Mouse (Mus musculus) liver, embryonic 11.5 days (tissue): ENCODE results near the gene Tmtc1. TPM values are rescaled to one million over a fixed set of nuclear protein-coding genes. Genes with fewer than 3 reads are reported as not detected.

Experiments used
- ATAC-seq: fragments of 200-750 bp; cut with Nextera tagmentation; replicated peaks from 2 replicates; pipeline ENCODE4 v1.8.0; 2017; ENCODE audit warnings: moderate number of reproducible peaks, mild to moderate bottlenecking, moderate TSS enrichment, moderate library complexity; ENCODE audit not compliant: low FRiP score
- DNase-seq: peaks from one replicate; pipeline ENCODE4 v3.0.0-alpha.2; 2017; ENCODE audit warnings: low spot score
- H3K27ac ChIP-seq: fragments of 300-500 bp; sonication (generic); 2 replicates; pipeline ENCODE4 v1.5.1; 2014; ENCODE audit warnings: mild to moderate bottlenecking, low read depth, low read length, control low read depth
- H3K27me3 ChIP-seq: fragments of 300-500 bp; sonication (generic); replicated peaks from 2 replicates; pipeline ENCODE4 v1.6.1; 2014; ENCODE audit warnings: low read length, mixed read lengths; ENCODE audit not compliant: control insufficient read depth, insufficient read depth
- H3K36me3 ChIP-seq: fragments of 300-500 bp; sonication (generic); 2 replicates; pipeline ENCODE4 v1.6.1; 2014; ENCODE audit warnings: mild to moderate bottlenecking, low read length, moderate library complexity, mixed read lengths; ENCODE audit not compliant: control insufficient read depth, insufficient read depth
- H3K4me1 ChIP-seq: fragments of 300-500 bp; sonication (generic); replicated peaks from 2 replicates; pipeline ENCODE4 v1.6.1; 2014; ENCODE audit warnings: low read length, mixed read lengths; ENCODE audit not compliant: control insufficient read depth, insufficient read depth
- H3K4me2 ChIP-seq: fragments of 300-500 bp; sonication (generic); 2 replicates; pipeline ENCODE4 v1.6.1; 2014; ENCODE audit warnings: mild to moderate bottlenecking, control low read depth, moderate library complexity
- H3K4me3 ChIP-seq: fragments of 300-500 bp; sonication (generic); 2 replicates; pipeline ENCODE4 v1.5.1; 2014; ENCODE audit warnings: low read depth, low read length, control low read depth
- H3K9ac ChIP-seq: fragments of 300-500 bp; sonication (generic); 2 replicates; pipeline ENCODE4 v1.6.1; 2014; ENCODE audit warnings: low read depth, low read length, control low read depth
- H3K9me3 ChIP-seq: fragments of 300-500 bp; sonication (generic); 2 replicates; pipeline ENCODE4 v1.6.1; 2016; ENCODE audit warnings: low read length, inconsistent platforms, mixed read lengths; ENCODE audit not compliant: control insufficient read depth
- WGBS: fragments of 180-500 bp; shearing (Covaris S2); extraction: QIAGEN DNeasy Blood & Tissue Kit; methylation state at CpG from one replicate; pipeline ENCODE4 v1.1.7; 2014; 5-methylcytosine and 5-hydroxymethylcytosine counted together
- polyA plus RNA-seq: library from polyadenylated mRNA; unstranded; fragments of >200 nt; fragmentation: Nextera tagmentation; extraction: Ambion mirVana; gene quantifications from 2 replicates; pipeline ENCODE4 v1.2.1, GENCODE M21; 2014

The Tmtc1 gene
- polyA plus RNA-seq, 1 experiment from 2014 or later: 0.58 TPM

- H3K27ac ChIP-seq: no peak overlapping the region
- H3K4me2 ChIP-seq: no peak overlapping the region
- no peak overlapping the region for H3K4me3 ChIP-seq
- WGBS: 73% methylated on average over 2 of the region's 2 CpGs
- DNase-seq (no peak), ATAC-seq (no peak)
- no peaks in the 10 kb centered on the region for H3K9me3 ChIP-seq
- no peaks in the 10 kb centered on the region for H3K27me3 ChIP-seq
- H3K4me1 ChIP-seq: no peaks in the 10 kb centered on the region
- H3K9ac ChIP-seq: no peak overlapping the region
- no peaks in the 10 kb centered on the region for H3K36me3 ChIP-seq
Observed at GRCm38 (mm10) chr6:148406792-148407490, 37.2 kb downstream of the Tmtc1 start.

- Histone ChIP-seq H3K36me3 (no peaks in the 10 kb centered on the region), H3K4me2 (no peak overlapping the region), H3K27ac (no peak overlapping the region), H3K4me3 (no peak overlapping the region), H3K27me3 (no peaks in the 10 kb centered on the region), H3K4me1 (no peaks in the 10 kb centered on the region), H3K9ac (no peak overlapping the region), H3K9me3 (no peaks in the 10 kb centered on the region)
- DNase-seq: no peak
- WGBS: 64% methylated on average over 2 of the region's 2 CpGs
- no peak for ATAC-seq
Observed at GRCm38 (mm10) chr6:148405599-148405998, 38.6 kb downstream of the Tmtc1 start.

- H3K27me3 ChIP-seq: no peaks in the 10 kb centered on the region
- no peak overlapping the region for H3K4me2 ChIP-seq
- H3K9ac ChIP-seq: no peak overlapping the region
- H3K36me3 ChIP-seq: no peaks in the 10 kb centered on the region
- no peak overlapping the region for H3K4me3 ChIP-seq
- DNase-seq: no peak
- ATAC-seq: no peak
- WGBS: 36% methylated on average over 1 of the region's 1 CpGs
- H3K4me1 ChIP-seq: no peaks in the 10 kb centered on the region
- no peak overlapping the region for H3K27ac ChIP-seq
- no peaks in the 10 kb centered on the region for H3K9me3 ChIP-seq
Observed at GRCm38 (mm10) chr6:148404500-148404899, 39.7 kb downstream of the Tmtc1 start.

- ATAC-seq: no peak
- Histone ChIP-seq H3K4me2 (no peak overlapping the region), H3K36me3 (no peaks in the 10 kb centered on the region), H3K27ac (no peak overlapping the region), H3K4me3 (no peak overlapping the region), H3K9me3 (no peaks in the 10 kb centered on the region), H3K27me3 (no peaks in the 10 kb centered on the region), H3K9ac (no peak overlapping the region), H3K4me1 (no peaks in the 10 kb centered on the region)
- DNase-seq: no peak
- 71% methylated on average over 3 of the region's 3 CpGs for WGBS
Observed at GRCm38 (mm10) chr6:148403761-148404160, 40.4 kb downstream of the Tmtc1 start.

DNA sequence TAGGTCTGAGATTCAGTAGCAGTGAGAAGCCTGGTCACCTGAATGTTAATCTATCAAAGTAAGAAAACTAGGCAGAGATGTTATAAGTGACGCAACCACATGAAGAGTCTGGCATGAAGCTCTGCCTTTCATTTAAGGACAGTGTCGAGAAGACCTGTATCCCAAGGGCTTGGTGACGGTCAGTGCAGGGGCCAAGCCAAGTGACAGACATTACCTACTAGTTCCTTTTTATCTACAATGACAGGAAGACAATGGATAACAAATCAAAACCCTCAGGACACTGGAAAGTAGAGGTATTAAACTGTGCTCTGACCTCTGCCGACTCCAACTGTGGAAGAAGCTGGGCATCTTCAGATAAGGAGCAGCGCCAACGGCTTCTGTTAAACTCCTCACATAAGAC lies 43.2 kb downstream of the Tmtc1 start:
- H3K4me2 ChIP-seq: no peak overlapping the region
- H3K9me3 ChIP-seq: no peaks in the 10 kb centered on the region
- 82% methylated on average over 6 of the region's 6 CpGs for WGBS
- DNase-seq (no peak), ATAC-seq (no peak)
- H3K27ac ChIP-seq: no peak overlapping the region
- no peak overlapping the region for H3K4me3 ChIP-seq
- H3K4me1 ChIP-seq: no peaks in the 10 kb centered on the region
- H3K9ac ChIP-seq: no peak overlapping the region
- H3K27me3 ChIP-seq: no peaks in the 10 kb centered on the region
- H3K36me3 ChIP-seq: no peaks in the 10 kb centered on the region

DNA sequence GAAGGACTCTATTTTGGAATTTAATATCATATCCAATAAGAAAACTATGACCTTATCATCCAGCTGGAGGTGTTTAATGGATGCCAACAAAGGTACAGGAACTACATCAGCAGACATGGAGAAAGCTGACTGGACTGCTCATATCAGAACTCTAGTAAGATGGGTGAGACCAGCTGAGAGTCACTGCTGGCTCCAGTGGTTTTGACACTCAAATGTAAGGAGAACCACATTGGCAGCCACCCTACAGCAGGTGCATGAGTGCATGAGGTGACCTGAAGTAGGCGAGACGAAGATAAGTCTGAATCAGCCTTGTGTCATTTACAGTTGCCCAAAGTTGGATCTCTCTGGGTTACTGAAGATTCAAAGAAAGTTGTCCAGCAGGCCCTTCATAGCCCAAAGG lies 44.6 kb downstream of the Tmtc1 start:
- no peak for DNase-seq
- Histone ChIP-seq H3K9ac (no peak overlapping the region), H3K36me3 (no peaks in the 10 kb centered on the region), H3K27me3 (no peaks in the 10 kb centered on the region), H3K4me3 (no peak overlapping the region), H3K4me2 (no peak overlapping the region), H3K27ac (no peak overlapping the region), H3K9me3 (no peaks in the 10 kb centered on the region), H3K4me1 (no peaks in the 10 kb centered on the region)
- 82% methylated on average over 2 of the region's 2 CpGs for WGBS
- ATAC-seq: no peak

DNA sequence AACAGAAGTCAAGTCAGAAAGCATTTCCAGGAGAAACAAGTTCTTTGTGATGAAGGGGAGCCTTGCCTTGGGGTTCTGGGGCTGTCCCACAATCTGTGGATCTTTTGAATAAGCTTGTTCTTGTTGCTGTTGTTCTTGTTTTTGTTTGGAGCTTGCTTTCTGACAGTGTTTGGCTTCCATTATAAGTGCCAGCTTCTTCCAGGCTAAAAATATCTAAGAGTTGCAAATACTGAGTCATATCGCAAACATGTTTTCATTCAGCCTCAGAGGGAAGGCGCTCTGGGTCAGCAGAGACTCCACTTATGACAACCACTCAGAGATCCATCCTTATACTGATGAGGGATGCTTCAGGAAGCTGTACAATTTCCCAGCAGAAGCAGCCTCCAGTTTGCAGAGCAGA lies 45.3 kb downstream of the Tmtc1 start:
- 86% methylated on average over 2 of the region's 2 CpGs for WGBS
- no peak overlapping the region for H3K9ac ChIP-seq
- DNase-seq (no peak), ATAC-seq (no peak)
- no peak overlapping the region for H3K4me3 ChIP-seq
- H3K9me3 ChIP-seq: no peaks in the 10 kb centered on the region
- H3K4me1 ChIP-seq: no peaks in the 10 kb centered on the region
- H3K4me2 ChIP-seq: no peak overlapping the region
- H3K27me3 ChIP-seq: no peaks in the 10 kb centered on the region
- no peak overlapping the region for H3K27ac ChIP-seq
- no peaks in the 10 kb centered on the region for H3K36me3 ChIP-seq

GRCm38 (mm10) chr6:148397270-148397669 lies 46.9 kb downstream of the Tmtc1 start:
- H3K9ac ChIP-seq: no peak overlapping the region
- 83% methylated on average over 5 of the region's 5 CpGs for WGBS
- H3K27me3 ChIP-seq: no peaks in the 10 kb centered on the region
- no peaks in the 10 kb centered on the region for H3K9me3 ChIP-seq
- no peaks in the 10 kb centered on the region for H3K36me3 ChIP-seq
- ATAC-seq: no peak
- H3K4me3 ChIP-seq: no peak overlapping the region
- no peak overlapping the region for H3K27ac ChIP-seq
- no peak for DNase-seq
- H3K4me1 ChIP-seq: no peaks in the 10 kb centered on the region
- no peak overlapping the region for H3K4me2 ChIP-seq

GRCm38 (mm10) chr6:148395272-148395671 lies 48.9 kb downstream of the Tmtc1 start:
- H3K4me3 ChIP-seq: no peak overlapping the region
- H3K4me2 ChIP-seq: no peak overlapping the region
- H3K27me3 ChIP-seq: no peaks in the 10 kb centered on the region
- no peaks in the 10 kb centered on the region for H3K36me3 ChIP-seq
- no peaks in the 10 kb centered on the region for H3K9me3 ChIP-seq
- H3K9ac ChIP-seq: no peak overlapping the region
- ATAC-seq (no peak), DNase-seq (no peak)
- no peaks in the 10 kb centered on the region for H3K4me1 ChIP-seq
- 76% methylated on average over 3 of the region's 3 CpGs for WGBS
- no peak overlapping the region for H3K27ac ChIP-seq
